Mouse (Mus musculus): ENCODE measurements at regions not wholly inside any gene's neighbourhood (a gene's known extent, or its start where the extent isn't known, plus 50 kb on each side); places are given as distances from the start of the nearest gene placed in this dataset.
A peak's percentile ranks its signal among the peaks of the same experiment; 100 is the strongest.

GRCm38 (mm10) chr15:6080714-6081635 lies 218.6 kb upstream of the Dab2 start:
- TF ChIP-seq CTCF (IDR thresholded peaks at IDR 0.05; ENCODE audit: control insufficient read depth, insufficient read depth, low read length), result peak; percentile 67
- TF ChIP-seq POLR2A (IDR thresholded peaks at IDR 0.05; ENCODE audit: borderline replicate concordance, control insufficient read depth, low read depth, low read length), result no peak

Data from bone marrow, adult 2 months (tissue).